Mouse (Mus musculus): Measurements from ENCODE around the gene Ngfr. TPM values are rescaled to one million over a fixed set of nuclear protein-coding genes. Genes with fewer than 3 reads are reported as not detected.

Ngfr gene
- polyA plus RNA-seq, 1 experiment from 2014 or later: 125 TPM

DNA sequence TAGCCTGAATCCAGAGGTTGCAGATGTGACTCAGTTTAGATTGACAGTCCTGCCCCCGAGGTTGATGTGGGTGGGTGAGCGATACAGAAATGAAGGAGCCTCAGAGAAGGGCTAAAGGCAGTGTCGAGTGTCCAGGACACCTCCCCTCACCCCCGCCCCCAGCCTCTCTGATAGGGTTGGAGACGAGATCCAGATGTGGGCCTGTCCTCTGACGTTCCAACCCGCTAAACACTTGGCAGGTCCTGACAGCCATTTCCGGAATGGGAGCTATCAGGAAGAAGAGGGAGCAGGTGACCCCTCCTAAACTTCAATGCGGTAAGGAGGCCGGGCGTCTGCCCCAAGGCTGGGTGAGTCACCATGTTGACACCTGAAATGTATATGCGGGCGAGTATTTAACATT lies 11.7 kb downstream of the Ngfr start:
- peaks cover 50% of the 10 kb centered on the region for H3K27me3 ChIP-seq (replicated peaks)
- ATAC-seq (ENCODE audit: low FRiP score, low read depth): no peak
- H3K9ac ChIP-seq: no peak overlapping the region
- no peaks in the 10 kb centered on the region for H3K9me3 ChIP-seq
- no peak overlapping the region for H3K27ac ChIP-seq
- H3K4me1 ChIP-seq: peaks cover 25% of the 10 kb centered on the region
- no peak overlapping the region for H3K4me3 ChIP-seq
- 62% methylated on average over 13 of the region's 13 CpGs for WGBS
- peaks cover 23% of the 10 kb centered on the region for H3K36me3 ChIP-seq
- no peak overlapping the region for H3K4me2 ChIP-seq (replicated peaks)

DNA sequence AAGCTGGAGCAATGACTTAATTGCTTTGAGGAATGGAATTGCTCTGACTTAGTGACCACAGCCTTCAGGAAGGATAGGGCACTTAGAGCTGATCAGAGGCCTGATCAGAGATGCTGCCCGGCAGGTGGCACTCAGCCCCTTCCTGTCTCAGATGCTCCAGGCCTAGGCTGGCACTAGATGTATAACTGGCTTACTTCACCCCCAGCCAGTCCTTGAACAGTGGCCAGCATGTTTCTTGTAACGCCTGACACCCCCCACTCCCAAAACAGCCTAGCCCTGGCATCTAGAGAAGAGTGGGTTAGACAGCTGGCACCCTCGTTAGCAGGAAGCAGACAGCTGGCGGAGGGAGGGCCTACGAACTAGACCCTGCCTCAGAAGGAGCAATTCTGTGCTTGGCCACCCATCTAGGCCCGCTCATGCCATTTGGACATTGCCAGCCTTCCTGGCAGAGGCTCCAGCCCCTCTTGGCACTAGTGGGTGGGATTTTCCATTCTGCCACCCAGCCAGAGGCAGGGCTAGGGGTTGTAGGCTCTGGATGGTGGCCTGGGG lies 12.7 kb downstream of the Ngfr start:
- WGBS: 81% methylated on average over 6 of the region's 6 CpGs
- H3K4me1 ChIP-seq: peaks cover 20% of the 10 kb centered on the region
- no peak overlapping the region for H3K9ac ChIP-seq
- no peaks in the 10 kb centered on the region for H3K9me3 ChIP-seq
- peaks cover 46% of the 10 kb centered on the region for H3K27me3 ChIP-seq (replicated peaks)
- no peak for ATAC-seq (ENCODE audit: low FRiP score, low read depth)
- no peak overlapping the region for H3K4me3 ChIP-seq
- H3K4me2 ChIP-seq (replicated peaks): no peak overlapping the region
- peaks cover 27% of the 10 kb centered on the region for H3K36me3 ChIP-seq
- H3K27ac ChIP-seq: no peak overlapping the region

DNA sequence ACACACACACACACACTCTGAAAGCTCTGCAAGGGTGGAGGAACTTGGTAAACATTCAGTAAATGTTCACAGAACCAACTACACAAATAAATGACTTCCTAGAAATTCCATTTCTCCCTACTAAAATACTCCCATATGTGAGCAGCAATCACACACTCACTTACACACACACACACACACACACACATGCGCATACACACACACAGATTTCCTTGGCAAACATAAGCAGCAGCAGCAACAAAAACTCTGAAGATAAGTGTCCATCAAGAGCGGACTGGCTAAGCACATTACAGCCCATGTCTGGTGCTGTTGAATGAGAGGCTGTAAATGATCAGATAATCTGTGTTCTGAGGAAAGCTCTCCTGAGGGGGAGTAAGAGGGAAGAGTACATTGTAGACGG lies 15.3 kb downstream of the Ngfr start:
- Histone ChIP-seq H3K4me1 (peaks cover 17% of the 10 kb centered on the region), H3K4me2 (replicated peaks) (no peak overlapping the region), H3K4me3 (no peak overlapping the region), H3K9ac (no peak overlapping the region), H3K27me3 (replicated peaks) (peaks cover 20% of the 10 kb centered on the region), H3K27ac (no peak overlapping the region), H3K9me3 (no peaks in the 10 kb centered on the region), H3K36me3 (peaks cover 30% of the 10 kb centered on the region)
- no peak for ATAC-seq (ENCODE audit: low FRiP score, low read depth)
- WGBS: 61% methylated on average over 3 of the region's 3 CpGs

DNA sequence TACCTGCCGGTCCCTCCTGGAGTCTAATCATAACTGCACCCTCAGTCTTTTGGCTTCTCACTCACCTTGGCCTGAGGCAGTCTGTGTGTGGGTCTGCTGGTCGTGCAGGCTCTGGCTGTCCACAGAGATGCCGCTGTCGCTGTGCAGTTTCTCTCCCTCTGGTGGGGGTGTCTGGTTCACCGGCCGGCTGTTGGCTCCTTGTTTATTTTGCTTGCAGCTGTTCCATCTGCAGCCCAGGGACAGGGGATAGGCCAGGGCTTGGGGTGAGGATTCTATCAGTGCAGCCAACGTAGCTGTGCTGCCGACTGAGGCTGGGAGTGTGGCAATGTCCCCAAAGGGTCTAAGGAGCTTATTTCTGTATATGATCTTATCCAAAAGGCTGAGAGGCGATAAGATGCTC lies 15.8 kb downstream of the Ngfr start:
- Histone ChIP-seq H3K27ac (no peak overlapping the region), H3K4me3 (no peak overlapping the region), H3K9me3 (no peaks in the 10 kb centered on the region), H3K4me1 (peaks cover 17% of the 10 kb centered on the region), H3K4me2 (replicated peaks) (no peak overlapping the region), H3K9ac (no peak overlapping the region), H3K27me3 (replicated peaks) (peaks cover 16% of the 10 kb centered on the region; the same call in 1 of the 2 replicates), H3K36me3 (peaks cover 27% of the 10 kb centered on the region)
- WGBS: 33% methylated on average over 9 of the region's 9 CpGs
- no peak for ATAC-seq (ENCODE audit: low FRiP score, low read depth)

DNA sequence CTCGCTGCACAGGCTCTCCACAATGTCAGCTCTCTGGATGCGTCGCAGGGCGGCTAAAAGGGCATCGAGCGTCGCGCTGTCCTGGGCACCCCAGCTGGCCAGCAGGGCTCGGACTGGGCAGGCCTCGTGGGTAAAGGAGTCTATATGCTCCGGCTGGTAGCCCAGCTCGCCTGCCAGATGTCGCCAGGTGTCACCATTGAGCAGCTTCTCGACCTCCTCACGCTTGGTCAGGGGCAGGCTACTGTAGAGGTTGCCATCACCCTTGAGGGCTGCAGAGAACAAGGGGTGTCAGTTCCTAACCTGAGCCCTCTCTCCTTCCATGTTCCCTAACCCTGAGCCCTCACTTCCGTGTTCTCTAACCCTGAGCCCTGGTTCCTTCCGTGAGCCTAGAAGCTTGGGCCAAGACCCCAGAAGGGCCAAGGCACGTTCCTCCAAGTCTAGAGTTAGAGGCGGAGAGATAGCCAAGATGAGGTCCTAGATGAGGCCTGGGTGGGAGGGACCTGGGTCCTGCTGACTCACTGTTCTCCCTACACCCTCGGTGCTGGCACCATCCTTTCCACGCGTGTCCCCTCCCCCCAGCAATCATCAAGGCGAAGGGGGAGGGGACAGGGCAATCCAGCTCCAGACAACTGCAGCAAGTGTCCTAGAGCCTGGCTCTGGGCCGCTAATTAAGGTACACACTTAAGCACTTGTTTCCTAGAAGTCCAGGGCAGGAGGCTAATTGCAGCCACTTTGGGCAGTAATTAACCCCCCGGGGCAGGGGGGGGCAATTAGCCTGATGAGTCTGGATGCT lies 16.5 kb downstream of the Ngfr start:
- no peak overlapping the region for H3K27ac ChIP-seq

DNA sequence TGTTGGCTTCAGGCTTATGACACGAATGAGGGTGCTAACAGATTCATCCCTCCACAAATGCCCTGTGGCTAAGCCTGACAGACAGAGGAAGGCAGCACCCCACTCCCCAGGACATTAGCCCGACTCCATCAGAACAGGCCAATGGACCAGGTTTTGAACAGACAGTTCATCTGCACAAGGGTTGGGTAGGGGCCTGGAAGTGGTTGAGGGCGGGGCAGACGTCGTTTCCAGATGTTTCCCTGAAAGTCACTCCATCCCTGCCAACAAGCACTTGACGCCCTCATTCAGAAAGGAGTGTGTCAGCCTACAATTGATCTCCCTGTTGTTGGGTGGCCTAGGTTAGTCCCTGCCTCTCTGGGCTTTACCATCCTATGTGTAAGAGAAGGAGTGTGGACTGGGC lies 17.6 kb downstream of the Ngfr start:
- Histone ChIP-seq H3K36me3 (peaks cover 27% of the 10 kb centered on the region), H3K9ac (no peak overlapping the region), H3K27ac (no peak overlapping the region), H3K9me3 (no peaks in the 10 kb centered on the region), H3K27me3 (replicated peaks) (0 out of 2 replicates have a peak, but pooled peaks cover 13% of the 10 kb centered on the region), H3K4me2 (replicated peaks) (no peak overlapping the region), H3K4me3 (no peak overlapping the region), H3K4me1 (peaks cover 8% of the 10 kb centered on the region; the same call in 1 of the 2 replicates)
- ATAC-seq (ENCODE audit: low FRiP score, low read depth): no peak
- WGBS: 75% methylated on average over 6 of the region's 6 CpGs

More for the DNA sequence above, 16.5 kb downstream of the Ngfr start:
- Histone ChIP-seq H3K9me3 (no peaks in the 10 kb centered on the region), H3K27me3 (replicated peaks) (0 out of 2 replicates have a peak, but pooled peaks cover 13% of the 10 kb centered on the region), H3K36me3 (peaks cover 27% of the 10 kb centered on the region), H3K4me3 (no peak overlapping the region), H3K9ac (no peak overlapping the region), H3K4me2 (replicated peaks) (no peak overlapping the region), H3K4me1 (peaks cover 13% of the 10 kb centered on the region)
- no peak for ATAC-seq (ENCODE audit: low FRiP score, low read depth)
- 54% methylated on average over 25 of the region's 25 CpGs for WGBS

DNA sequence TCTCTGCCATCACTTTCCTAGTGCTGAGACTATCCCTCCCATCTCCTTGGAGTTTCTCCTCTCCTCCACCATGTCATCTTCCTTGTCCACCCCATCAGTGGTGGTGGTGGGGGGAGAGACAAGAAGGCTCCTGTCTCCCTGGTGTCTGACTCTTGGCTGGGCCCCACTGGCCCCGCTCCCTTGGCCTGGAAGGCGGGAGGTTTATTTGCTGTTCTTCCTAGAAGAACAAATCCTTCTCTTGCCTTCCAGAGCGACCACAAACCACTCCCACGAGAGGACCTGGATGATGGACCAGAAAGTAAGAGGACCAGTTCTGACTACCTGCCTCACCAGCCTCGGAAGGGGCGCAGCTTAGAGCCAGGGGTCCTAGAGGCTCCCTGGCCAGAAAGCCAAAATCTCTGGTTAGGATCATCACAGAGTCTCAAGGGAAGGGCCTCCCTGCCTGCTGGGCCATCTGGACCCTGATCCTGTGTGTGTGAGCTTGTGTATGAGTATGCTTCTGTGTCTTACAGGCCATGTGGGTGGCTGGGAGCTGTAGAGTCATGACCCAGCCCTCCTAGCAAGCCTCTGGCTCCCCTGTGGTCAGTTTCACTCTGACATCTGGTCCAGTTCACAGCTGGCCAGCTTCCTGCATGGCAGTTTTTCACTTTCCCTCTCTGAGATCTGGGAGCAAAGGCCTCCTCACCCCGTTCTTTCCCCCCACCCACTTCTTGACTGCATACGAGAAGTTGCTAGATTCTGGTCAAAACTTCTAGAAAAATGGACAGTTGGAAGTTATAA lies 19.4 kb downstream of the Ngfr start:
- H3K27me3 ChIP-seq (replicated peaks): 0 out of 2 replicates have a peak, but pooled peaks cover 13% of the 10 kb centered on the region
- H3K4me1 ChIP-seq: peaks cover 8% of the 10 kb centered on the region; the same call in 1 of the 2 replicates
- H3K27ac ChIP-seq: no peak overlapping the region
- no peak overlapping the region for H3K9ac ChIP-seq
- 61% methylated on average over 8 of the region's 8 CpGs for WGBS
- peaks cover 16% of the 10 kb centered on the region for H3K36me3 ChIP-seq
- H3K4me2 ChIP-seq (replicated peaks): no peak overlapping the region
- no peaks in the 10 kb centered on the region for H3K9me3 ChIP-seq
- no peak overlapping the region for H3K4me3 ChIP-seq
- no peak for ATAC-seq (ENCODE audit: low FRiP score, low read depth)

DNA sequence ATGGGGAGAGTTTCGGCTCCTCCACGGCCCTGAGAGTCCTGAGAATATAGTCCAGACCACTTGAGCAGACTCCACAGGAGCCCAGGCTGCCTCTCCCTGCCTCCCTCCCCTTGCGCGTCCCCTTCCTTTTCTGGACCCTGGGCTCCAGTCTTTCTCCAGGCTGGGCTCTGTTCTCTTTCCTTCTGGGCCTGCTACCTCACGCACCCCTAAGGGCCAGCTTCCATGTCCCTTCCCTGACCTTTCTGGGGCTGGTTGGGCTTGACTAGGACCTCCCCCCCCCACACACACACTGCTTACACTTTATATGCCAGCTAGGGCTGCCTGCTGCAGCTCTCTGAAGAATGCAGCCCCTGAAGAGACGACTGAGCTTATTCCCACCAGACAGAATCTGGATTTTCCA lies 20.2 kb downstream of the Ngfr start:
- 69% methylated on average over 6 of the region's 6 CpGs for WGBS
- Histone ChIP-seq H3K27me3 (replicated peaks) (0 out of 2 replicates have a peak, but pooled peaks cover 13% of the 10 kb centered on the region), H3K4me3 (no peak overlapping the region), H3K9ac (no peak overlapping the region), H3K4me1 (peaks cover 8% of the 10 kb centered on the region; the same call in 1 of the 2 replicates), H3K27ac (no peak overlapping the region), H3K4me2 (replicated peaks) (no peak overlapping the region), H3K9me3 (no peaks in the 10 kb centered on the region), H3K36me3 (peaks cover 13% of the 10 kb centered on the region; the same call in 1 of the 2 replicates)
- ATAC-seq (ENCODE audit: low FRiP score, low read depth): no peak

DNA sequence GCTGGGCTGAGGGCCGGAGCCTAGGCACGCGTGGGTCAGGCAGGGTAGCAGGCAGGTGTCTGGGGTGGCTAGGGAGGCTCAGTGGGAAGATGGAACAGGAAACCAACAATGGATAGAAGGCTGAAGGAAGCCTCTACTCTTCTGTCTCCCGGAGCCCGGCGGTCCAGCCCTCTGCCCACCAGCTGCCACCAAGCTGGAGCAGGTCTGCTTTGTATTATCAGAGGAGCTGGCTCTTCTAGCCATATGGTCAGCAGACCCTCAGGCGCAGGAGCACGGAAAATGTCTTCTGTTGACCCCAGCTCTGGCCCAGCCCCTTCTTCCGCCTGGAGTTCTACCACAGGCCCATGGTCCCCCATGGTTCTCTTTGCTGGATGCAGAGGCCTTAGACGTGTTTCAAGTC lies 22.2 kb downstream of the Ngfr start:
- H3K27me3 ChIP-seq (replicated peaks): 0 out of 2 replicates have a peak, but pooled peaks cover under 1% of the 10 kb centered on the region
- peaks cover 8% of the 10 kb centered on the region; the same call in 1 of the 2 replicates for H3K4me1 ChIP-seq
- no peak for ATAC-seq (ENCODE audit: low FRiP score, low read depth)
- no peak overlapping the region for H3K4me2 ChIP-seq (replicated peaks)
- H3K4me3 ChIP-seq: no peak overlapping the region
- no peaks in the 10 kb centered on the region for H3K9me3 ChIP-seq
- WGBS: 78% methylated on average over 10 of the region's 10 CpGs
- H3K36me3 ChIP-seq: peaks cover 10% of the 10 kb centered on the region; the same call in 1 of the 2 replicates
- no peak overlapping the region for H3K9ac ChIP-seq
- H3K27ac ChIP-seq: no peak overlapping the region

DNA sequence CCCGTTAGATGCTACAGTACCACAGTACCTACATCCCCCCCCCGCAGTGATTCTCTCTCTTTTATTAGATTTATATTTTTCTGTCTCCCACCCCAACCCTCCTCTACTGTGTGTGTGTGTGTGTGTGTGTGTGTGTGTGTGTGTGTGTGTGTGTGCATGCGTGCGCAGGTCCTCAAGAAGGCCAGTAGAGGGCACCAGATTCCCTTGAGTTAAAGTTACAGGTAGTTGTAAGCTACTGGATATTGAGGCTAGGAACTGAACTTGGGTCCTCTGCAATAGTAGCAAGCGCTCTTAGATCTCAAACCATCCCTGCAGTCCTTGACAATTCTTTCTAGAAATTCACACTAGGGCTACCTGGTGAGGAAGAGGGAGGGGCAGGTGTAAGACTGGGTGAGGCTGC lies 23.7 kb downstream of the Ngfr start:
- Histone ChIP-seq H3K9me3 (no peaks in the 10 kb centered on the region), H3K9ac (no peak overlapping the region), H3K4me2 (replicated peaks) (no peak overlapping the region), H3K4me1 (peaks cover 8% of the 10 kb centered on the region; the same call in 1 of the 2 replicates), H3K36me3 (no peaks in the 10 kb centered on the region), H3K4me3 (no peak overlapping the region), H3K27ac (no peak overlapping the region), H3K27me3 (replicated peaks) (no peaks in the 10 kb centered on the region)
- ATAC-seq (ENCODE audit: low FRiP score, low read depth): no peak
- WGBS: 98% methylated on average over 5 of the region's 5 CpGs

DNA sequence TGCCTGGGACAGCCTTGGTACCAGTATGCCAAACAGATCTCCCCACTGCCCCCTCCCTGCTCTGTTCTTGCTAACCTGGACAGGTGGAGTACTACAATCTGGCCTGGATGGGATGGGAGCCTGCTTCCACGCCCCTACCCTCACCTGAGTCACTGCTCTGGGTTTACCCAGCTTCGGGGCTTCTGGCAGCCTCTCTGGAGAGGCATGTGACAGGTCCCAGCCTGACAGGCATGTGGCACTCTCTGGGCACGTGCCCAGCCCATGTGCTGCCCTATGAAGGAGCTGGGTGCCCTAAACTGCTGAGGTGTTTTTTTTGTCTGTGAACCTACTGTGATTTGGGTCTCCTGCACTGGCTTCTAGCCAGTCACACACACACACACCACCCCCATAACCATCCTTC lies 26.8 kb downstream of the Ngfr start:
- 74% methylated on average over 3 of the region's 3 CpGs for WGBS
- no peaks in the 10 kb centered on the region for H3K4me1 ChIP-seq

DNA sequence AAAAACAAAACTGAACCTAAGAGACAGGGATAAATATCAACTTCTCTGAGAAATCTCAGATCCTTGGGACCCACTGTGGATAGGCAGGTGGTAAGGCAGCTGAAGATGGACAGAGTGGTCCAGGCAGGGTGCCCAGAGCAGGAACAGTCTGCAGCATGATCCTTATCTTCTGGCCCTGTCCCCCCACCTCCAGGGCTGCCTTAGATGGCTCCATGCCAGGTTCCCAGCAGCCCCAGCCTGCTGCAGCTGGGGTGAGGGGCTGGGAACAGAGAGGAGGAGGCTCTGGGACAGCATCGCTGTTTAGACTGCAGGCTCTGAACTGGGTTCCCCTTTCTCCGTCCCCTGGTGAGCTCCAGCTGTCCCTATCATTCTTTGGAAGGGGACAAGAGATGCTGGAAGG lies 27.8 kb downstream of the Ngfr start:
- 76% methylated on average over 2 of the region's 2 CpGs for WGBS
- Histone ChIP-seq H3K9ac (no peak overlapping the region; the same call in 1 of the 2 replicates), H3K4me1 (no peaks in the 10 kb centered on the region), H3K27ac (no peak overlapping the region), H3K27me3 (replicated peaks) (no peaks in the 10 kb centered on the region), H3K36me3 (no peaks in the 10 kb centered on the region), H3K4me2 (replicated peaks) (no peak overlapping the region), H3K9me3 (no peaks in the 10 kb centered on the region), H3K4me3 (no peak overlapping the region)
- no peak for ATAC-seq (ENCODE audit: low FRiP score, low read depth)

More for the DNA sequence above, 26.8 kb downstream of the Ngfr start:
- no peak for ATAC-seq (ENCODE audit: low FRiP score, low read depth)
- H3K9me3 ChIP-seq: no peaks in the 10 kb centered on the region
- no peaks in the 10 kb centered on the region for H3K27me3 ChIP-seq (replicated peaks)
- no peak overlapping the region for H3K9ac ChIP-seq
- no peak overlapping the region for H3K4me2 ChIP-seq (replicated peaks)
- H3K36me3 ChIP-seq: no peaks in the 10 kb centered on the region
- H3K27ac ChIP-seq: no peak overlapping the region
- H3K4me3 ChIP-seq: no peak overlapping the region
